Mouse (Mus musculus) liver, postnatal 0 days (tissue): ENCODE measurements around the gene Tmem59l.

Experiments used
- CTCF ChIP-seq: sonication (generic); IDR thresholded peaks from 2 replicates; pipeline ENCODE4 v1.5.1; 2016; ENCODE audit warnings: antibody characterized with exemption, low read depth
- EP300 ChIP-seq: IDR thresholded peaks from 2 replicates; pipeline ENCODE4 v1.6.1; 2016; ENCODE audit warnings: antibody characterized with exemption, low read depth, mild to moderate bottlenecking

GRCm38 (mm10) chr8:70487993-70488796 lies 1.0 kb upstream of the Tmem59l start:
- no peak for TF ChIP-seq CTCF
- no peak for TF ChIP-seq EP300
